Mouse (Mus musculus) MEL (cell line): ENCODE measurements around the gene Itga11. TPM values are rescaled to one million over a fixed set of nuclear protein-coding genes. Genes with fewer than 3 reads are reported as not detected.

Source experiments
- polyA plus RNA-seq, 2 experiments: library from polyadenylated mRNA; stranded (reverse) in 1 of 2; unstranded in 1 of 2; fragments of >175 nt in 1 of 2; fragments of >200 nt in 1 of 2; gene quantifications; 2 replicates each; pipeline versions ENCODE4 v1.2.1 to v1.2.4; 2012; ENCODE audit warnings: low replicate concordance in 2 of 2, low read depth in 1 of 2; ENCODE audit not compliant: insufficient read length in 2 of 2, insufficient read depth in 1 of 2, missing spikeins in 1 of 2
- total RNA-seq: library from RNA; depleted of rRNA; stranded (reverse); fragments of 300-350 nt; gene quantifications from 2 replicates; pipeline ENCODE4 v1.2.3, GENCODE M21; 2012; rRNA removed

Itga11 gene
- total and polyA plus RNA-seq, 3 experiments, result not detected

Other genes starting within 250 kb of the Itga11 start
- gene Coro2b, start 140.8 kb upstream of the Itga11 start, total RNA-seq, result not detected in 2 replicates
- not detected for gene Coro2b, start 140.8 kb upstream of the Itga11 start, polyA plus RNA-seq
- 50.5 and 55.1 TPM in 2 replicates for gene Fem1b, start 134.1 kb downstream of the Itga11 start, total RNA-seq
- 10 to 100 TPM; 38.2 to 99.4 TPM for gene Fem1b, start 134.1 kb downstream of the Itga11 start, polyA plus RNA-seq
- 26.5 and 29.4 TPM in 2 replicates for gene Cln6, start 161.0 kb downstream of the Itga11 start, total RNA-seq
- gene Cln6, start 161.0 kb downstream of the Itga11 start, polyA plus RNA-seq, result 10 to 100 TPM in 1 of 2 experiments, not detected in 1; 52.1 TPM
- 0.62 and 1.0 TPM in 2 replicates for gene Calml4, start 180.3 kb downstream of the Itga11 start, total RNA-seq
- 1 to 10 TPM in 1 of 2 experiments, not detected in 1; 4.6 TPM for gene Calml4, start 180.3 kb downstream of the Itga11 start, polyA plus RNA-seq